Mouse (Mus musculus): ENCODE measurements around the gene Yrdc. TPM values are rescaled to one million over a fixed set of nuclear protein-coding genes. Genes with fewer than 3 reads are reported as not detected.

The Yrdc gene
- 19.0 TPM for polyA plus RNA-seq (2015; fragmentation: Illumina TruSeq; extraction: RNeasy Lipid Tissue Mini Kit (QIAGEN cat#74804); ENCODE audit: insufficient read depth, low read depth, low replicate concordance)

DNA sequence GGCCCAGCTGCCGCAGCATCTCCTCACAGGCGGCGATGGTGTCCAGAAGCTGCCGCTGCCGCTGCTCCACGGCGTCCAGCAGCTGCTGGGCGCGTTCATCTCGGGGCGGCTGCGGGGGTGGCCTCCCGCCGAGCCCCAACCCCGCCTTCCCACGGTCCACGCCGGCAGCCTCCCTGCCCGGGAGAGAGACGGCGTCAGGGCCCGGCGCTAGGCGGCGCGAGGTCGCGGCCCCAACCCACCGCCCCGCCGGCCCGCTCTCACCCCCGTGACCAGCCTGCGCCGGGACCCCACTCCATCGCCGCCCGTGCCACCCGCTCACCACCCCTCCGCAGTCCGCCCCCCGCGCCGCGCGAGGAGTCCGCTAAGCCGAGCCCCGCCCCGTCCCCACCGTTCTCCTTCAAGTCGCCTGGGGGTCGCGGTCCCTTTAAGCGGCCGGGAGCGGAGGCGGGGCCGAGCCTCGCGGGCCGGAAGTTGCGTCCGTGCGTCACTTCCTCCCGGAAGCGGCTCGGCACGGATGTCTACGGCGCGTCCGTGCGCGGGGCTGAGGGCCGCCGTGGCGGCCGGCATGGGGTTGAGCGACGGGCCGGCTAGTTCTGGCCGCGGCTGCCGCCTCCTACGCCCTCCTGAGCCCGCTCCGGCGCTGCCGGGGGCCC lies at the start of gene Yrdc:
Gene Yrdc (plus strand): TSS at position 419 of the 653 bp plus-strand sequence.

DNA sequence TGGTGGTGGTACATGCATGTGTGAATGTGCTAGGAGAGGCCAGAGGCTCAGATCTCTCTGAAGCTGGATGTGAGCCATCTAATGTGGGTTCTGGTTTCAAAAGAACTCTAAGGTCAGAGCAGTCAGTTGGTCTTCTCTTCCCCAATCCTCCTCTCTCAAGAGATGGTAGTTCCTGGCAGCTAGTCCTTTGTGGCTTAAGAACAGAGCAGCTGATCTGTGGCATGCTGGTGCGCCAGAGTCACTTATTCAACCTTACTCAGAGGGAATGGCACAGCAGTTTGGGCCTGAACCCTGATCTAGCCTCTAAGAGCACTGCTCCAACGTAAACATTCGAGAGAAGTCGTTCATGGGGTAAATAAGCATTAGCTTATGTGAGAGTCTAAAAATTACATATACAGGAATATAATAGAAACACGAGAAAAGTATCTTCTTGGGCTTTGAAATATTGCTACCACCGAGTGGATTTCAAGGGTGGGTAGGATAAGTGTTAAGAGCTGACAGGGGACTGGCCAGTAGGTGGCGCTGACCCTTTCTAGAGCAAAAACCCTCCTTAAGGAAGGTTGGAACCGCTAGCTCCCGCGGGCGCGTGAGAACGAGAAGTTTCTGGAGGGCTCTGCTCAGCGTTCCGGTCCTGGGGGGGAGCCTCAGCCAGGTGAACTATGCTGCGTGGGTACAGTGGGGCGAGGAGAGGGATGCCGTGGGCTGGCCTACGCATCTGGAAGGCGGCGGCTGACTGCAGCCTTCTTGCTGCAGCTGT lies 48.7 kb upstream of the Yrdc start, which contains the start of gene Mtf1:
Gene Mtf1 (plus strand): TSS at position 553 of the 757 bp plus-strand sequence.

GRCm38 (mm10) chr4:124850933-124851658 lies 617 bp downstream of the Yrdc start, which contains the start of gene 1110065P20Rik:
1110065P20Rik (minus strand) TSS chr4:124851196.

DNA sequence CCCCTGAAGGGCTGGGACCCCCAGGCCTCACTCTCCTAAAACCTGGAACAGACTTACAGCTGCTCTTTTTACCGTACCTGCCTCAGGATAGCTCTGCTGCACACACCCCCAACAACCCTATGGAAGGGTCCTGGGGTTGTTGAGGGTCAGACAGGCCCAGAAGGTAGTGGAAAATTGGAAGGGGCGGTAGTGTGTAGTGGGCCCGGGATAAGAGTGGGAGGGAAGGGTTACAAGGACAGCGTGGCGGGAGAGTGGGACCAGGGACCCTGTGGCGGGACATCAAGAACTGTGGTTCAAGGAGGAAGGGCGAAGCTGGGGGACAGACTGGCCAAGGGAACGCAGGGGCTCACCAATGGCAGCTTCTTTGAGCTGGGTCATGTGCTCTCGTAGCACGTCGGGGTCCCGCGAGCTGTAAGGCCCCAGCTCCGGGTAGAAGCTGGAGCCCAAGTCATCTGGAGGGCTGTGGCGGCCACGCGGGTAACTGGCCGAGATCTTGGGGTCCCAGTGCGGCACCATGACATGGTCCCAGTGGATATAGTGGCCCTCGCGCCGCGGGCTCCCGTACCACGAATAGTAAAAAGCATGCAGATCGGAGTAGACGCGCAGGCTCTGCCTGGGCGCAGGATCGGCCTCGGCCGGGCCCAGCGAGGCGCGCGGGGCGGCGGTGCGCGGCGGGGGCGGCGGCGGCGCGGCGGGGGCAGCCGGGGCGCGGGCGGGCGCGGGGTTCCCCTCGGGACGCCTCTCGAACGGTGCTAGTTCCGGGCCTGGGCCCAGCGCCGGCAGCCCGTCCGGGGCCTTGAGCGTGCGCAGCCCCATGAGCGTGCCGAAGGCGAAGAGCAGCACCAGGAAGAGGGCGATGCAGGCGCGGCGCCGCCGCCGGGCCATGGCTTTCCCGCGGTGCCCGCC lies 11.1 kb downstream of the Yrdc start, which contains the start of gene Maneal:
Gene Maneal (minus strand): TSS at position 889 of the 906 bp plus-strand sequence.

GRCm38 (mm10) chr4:124880599-124880998 lies 30.1 kb downstream of the Yrdc start, which contains the start of gene Epha10:
Epha10 (plus strand) TSS chr4:124880899.

Other genes with a start within 250 kb of the Yrdc start
- gene 3100002H09Rik, start 239.9 kb upstream of the Yrdc start, polyA plus RNA-seq (2015; fragmentation: Illumina TruSeq; extraction: RNeasy Lipid Tissue Mini Kit (QIAGEN cat#74804); ENCODE audit: insufficient read depth, low read depth, low replicate concordance): not detected
- gene Pou3f1, start 193.9 kb upstream of the Yrdc start, polyA plus RNA-seq (2015; fragmentation: Illumina TruSeq; extraction: RNeasy Lipid Tissue Mini Kit (QIAGEN cat#74804); ENCODE audit: insufficient read depth, low read depth, low replicate concordance): not detected
- 6.6 TPM for gene Utp11, start 157.1 kb upstream of the Yrdc start, polyA plus RNA-seq (2015; fragmentation: Illumina TruSeq; extraction: RNeasy Lipid Tissue Mini Kit (QIAGEN cat#74804); ENCODE audit: insufficient read depth, low read depth, low replicate concordance)
- gene Fhl3, start 150.0 kb upstream of the Yrdc start, polyA plus RNA-seq (2015; fragmentation: Illumina TruSeq; extraction: RNeasy Lipid Tissue Mini Kit (QIAGEN cat#74804); ENCODE audit: insufficient read depth, low read depth, low replicate concordance): 0.83 TPM
- 7.7 TPM for gene Sf3a3, start 135.9 kb upstream of the Yrdc start, polyA plus RNA-seq (2015; fragmentation: Illumina TruSeq; extraction: RNeasy Lipid Tissue Mini Kit (QIAGEN cat#74804); ENCODE audit: insufficient read depth, low read depth, low replicate concordance)
- gene Inpp5b, start 108.8 kb upstream of the Yrdc start, polyA plus RNA-seq (2015; fragmentation: Illumina TruSeq; extraction: RNeasy Lipid Tissue Mini Kit (QIAGEN cat#74804); ENCODE audit: insufficient read depth, low read depth, low replicate concordance): 16.0 TPM
- gene Mtf1, start 48.6 kb upstream of the Yrdc start, polyA plus RNA-seq (2015; fragmentation: Illumina TruSeq; extraction: RNeasy Lipid Tissue Mini Kit (QIAGEN cat#74804); ENCODE audit: insufficient read depth, low read depth, low replicate concordance): 3.5 TPM
- gene 1110065P20Rik, start 517 bp downstream of the Yrdc start, polyA plus RNA-seq (2015; fragmentation: Illumina TruSeq; extraction: RNeasy Lipid Tissue Mini Kit (QIAGEN cat#74804); ENCODE audit: insufficient read depth, low read depth, low replicate concordance): 17.3 TPM
- 0.30 TPM for gene Maneal, start 11.5 kb downstream of the Yrdc start, polyA plus RNA-seq (2015; fragmentation: Illumina TruSeq; extraction: RNeasy Lipid Tissue Mini Kit (QIAGEN cat#74804); ENCODE audit: insufficient read depth, low read depth, low replicate concordance)
- gene Epha10, start 30.2 kb downstream of the Yrdc start, polyA plus RNA-seq (2015; fragmentation: Illumina TruSeq; extraction: RNeasy Lipid Tissue Mini Kit (QIAGEN cat#74804); ENCODE audit: insufficient read depth, low read depth, low replicate concordance): not detected
- gene 9930104L06Rik, start 86.4 kb downstream of the Yrdc start, polyA plus RNA-seq (2015; fragmentation: Illumina TruSeq; extraction: RNeasy Lipid Tissue Mini Kit (QIAGEN cat#74804); ENCODE audit: insufficient read depth, low read depth, low replicate concordance): 4.1 TPM
- gene Cdca8, start 88.6 kb downstream of the Yrdc start, polyA plus RNA-seq (2015; fragmentation: Illumina TruSeq; extraction: RNeasy Lipid Tissue Mini Kit (QIAGEN cat#74804); ENCODE audit: insufficient read depth, low read depth, low replicate concordance): not detected
- 15.5 TPM for gene Rspo1, start 135.8 kb downstream of the Yrdc start, polyA plus RNA-seq (2015; fragmentation: Illumina TruSeq; extraction: RNeasy Lipid Tissue Mini Kit (QIAGEN cat#74804); ENCODE audit: insufficient read depth, low read depth, low replicate concordance)
- gene Gnl2, start 165.9 kb downstream of the Yrdc start, polyA plus RNA-seq (2015; fragmentation: Illumina TruSeq; extraction: RNeasy Lipid Tissue Mini Kit (QIAGEN cat#74804); ENCODE audit: insufficient read depth, low read depth, low replicate concordance): 20.4 TPM
- gene Dnali1, start 215.0 kb downstream of the Yrdc start, polyA plus RNA-seq (2015; fragmentation: Illumina TruSeq; extraction: RNeasy Lipid Tissue Mini Kit (QIAGEN cat#74804); ENCODE audit: insufficient read depth, low read depth, low replicate concordance): not detected
- gene Snip1, start 216.0 kb downstream of the Yrdc start, polyA plus RNA-seq (2015; fragmentation: Illumina TruSeq; extraction: RNeasy Lipid Tissue Mini Kit (QIAGEN cat#74804); ENCODE audit: insufficient read depth, low read depth, low replicate concordance): 3.8 TPM
- 5.4 TPM for gene Meaf6, start 234.5 kb downstream of the Yrdc start, polyA plus RNA-seq (2015; fragmentation: Illumina TruSeq; extraction: RNeasy Lipid Tissue Mini Kit (QIAGEN cat#74804); ENCODE audit: insufficient read depth, low read depth, low replicate concordance)